ENCODE assay signal across 28 mouse cellular contexts in the genomic region with DNA sequence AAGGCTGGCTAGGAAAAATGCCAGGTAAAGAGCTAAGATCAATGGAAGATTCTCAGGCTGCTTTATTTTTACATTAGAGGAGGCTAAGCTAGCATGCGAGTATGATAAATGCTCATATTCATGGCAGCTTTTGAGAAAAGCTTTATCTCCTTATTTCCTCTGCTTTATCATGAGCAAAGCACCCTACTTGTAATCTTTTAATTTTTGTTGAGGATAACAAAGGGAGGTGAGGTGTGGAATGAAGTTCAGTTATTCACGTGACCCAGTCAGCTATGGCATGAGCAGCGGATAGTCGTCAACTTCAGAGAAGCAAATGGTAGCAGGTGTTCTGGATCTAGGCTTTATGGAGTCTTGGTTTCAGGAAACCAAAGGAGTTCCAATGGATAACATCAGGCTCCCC.
"Had no signal": no experiment of that assay in that cellular context is flagged by ENCODE, and none has a peak within 500 bp of the region (broad histone marks: within the 10 kb centered on the region; RNA-seq: fewer than 3 reads in every experiment).

No protein-coding gene starts in this region.

- H3K4me2 ChIP-seq: embryonic facial prominence, embryonic 12.5 days; embryonic facial prominence, embryonic 13.5 days; embryonic facial prominence, embryonic 15.5 days; forebrain, embryonic 12.5 days; forebrain, embryonic 13.5 days; forebrain, embryonic 15.5 days had no signal

- H3K36me3 ChIP-seq: embryonic facial prominence, embryonic 10.5 days; embryonic facial prominence, embryonic 12.5 days; embryonic facial prominence, embryonic 13.5 days; embryonic facial prominence, embryonic 15.5 days; forebrain, embryonic 10.5 days; forebrain, embryonic 12.5 days; forebrain, embryonic 15.5 days had no signal

- H3K9me3 ChIP-seq: embryonic facial prominence, embryonic 10.5 days; embryonic facial prominence, embryonic 12.5 days; embryonic facial prominence, embryonic 13.5 days; embryonic facial prominence, embryonic 15.5 days; forebrain, embryonic 10.5 days; forebrain, embryonic 12.5 days; forebrain, embryonic 13.5 days; forebrain, embryonic 15.5 days had no signal

- H3K27me3 ChIP-seq: embryonic facial prominence, embryonic 12.5 days; embryonic facial prominence, embryonic 13.5 days; embryonic facial prominence, embryonic 15.5 days; forebrain, embryonic 12.5 days; forebrain, embryonic 13.5 days; forebrain, embryonic 15.5 days had no signal

- DNase-seq: cerebellum, adult 8-10 months; cerebellum, adult 9-10 months; cerebellum, adult 9-11 months; cerebellum, postnatal 10 days; cerebellum, postnatal 14 days; cerebellum, postnatal 25 days; cerebellum, postnatal 36 days; embryo, embryonic 11 days; forebrain, postnatal 0 days; gastrocnemius, adult 2 months; gastrocnemius, postnatal 10 days; gastrocnemius, postnatal 14 days; gastrocnemius, postnatal 25 days; gastrocnemius, postnatal 36 days; heart, adult 11 months; heart, adult 18-20 months; heart, adult 2 months had no signal

- H3K4me1 ChIP-seq: embryonic facial prominence, embryonic 10.5 days; embryonic facial prominence, embryonic 12.5 days; forebrain, embryonic 10.5 days; forebrain, embryonic 12.5 days; forebrain, embryonic 13.5 days; forebrain, embryonic 15.5 days had no signal

- H3K27ac ChIP-seq: embryonic facial prominence, embryonic 10.5 days; embryonic facial prominence, embryonic 12.5 days; embryonic facial prominence, embryonic 13.5 days; embryonic facial prominence, embryonic 15.5 days; forebrain, embryonic 10.5 days; forebrain, embryonic 12.5 days; forebrain, embryonic 13.5 days; forebrain, embryonic 15.5 days; heart, adult 2 months had no signal

- H3K4me3 ChIP-seq: embryonic facial prominence, embryonic 10.5 days; embryonic facial prominence, embryonic 12.5 days; embryonic facial prominence, embryonic 13.5 days; embryonic facial prominence, embryonic 15.5 days; erythroblast, embryonic 14.5 days; forebrain, embryonic 10.5 days; forebrain, embryonic 12.5 days; forebrain, embryonic 13.5 days; forebrain, embryonic 15.5 days; heart, adult 2 months had no signal

- ATAC-seq: forebrain, embryonic 13.5 days; forebrain, embryonic 14.5 days; forebrain, embryonic 15.5 days; forebrain, embryonic 16.5 days; forebrain, postnatal 0 days had no signal

- H3K9ac ChIP-seq: embryonic facial prominence, embryonic 12.5 days; embryonic facial prominence, embryonic 13.5 days; embryonic facial prominence, embryonic 15.5 days; forebrain, embryonic 12.5 days; forebrain, embryonic 13.5 days; forebrain, embryonic 15.5 days; forebrain, postnatal 0 days had no signal
